Mouse (Mus musculus) cerebellum, postnatal 36 days (tissue): Measurements from ENCODE around the gene H2al2a.
"Not testable (repeated sequence)": the region's sequence is repeated elsewhere in the genome, so short reads cannot be mapped to it uniquely, and the experiment has no call there.

Source experiments
- DNase-seq, 2 experiments: peaks; one replicate each; pipeline ENCODE4 v3.0.0; 2021 to 2022; ENCODE audit warnings: mixed read lengths in 2 of 2

Gene H2al2a

GRCm38 (mm10) chr2:17973868-17974440 is 22.8 kb downstream of the H2al2a start:
- DNase-seq, result no peak

- no peak for DNase-seq
Measured at GRCm38 (mm10) chr2:17973246-17973645, 23.5 kb downstream of the H2al2a start.

- no peak for DNase-seq
Measured at GRCm38 (mm10) chr2:17972843-17973242, 23.9 kb downstream of the H2al2a start.

- DNase-seq, result no peak
Measured at GRCm38 (mm10) chr2:17971407-17971806, 25.4 kb downstream of the H2al2a start.

GRCm38 (mm10) chr2:17970662-17971061 is 26.1 kb downstream of the H2al2a start:
- DNase-seq, result no peak

- no peak for DNase-seq
Measured at GRCm38 (mm10) chr2:17970187-17970586, 26.6 kb downstream of the H2al2a start.

GRCm38 (mm10) chr2:17968571-17968970 is 28.2 kb downstream of the H2al2a start:
- no peak for DNase-seq

- DNase-seq, result not testable (repeated sequence)
Measured at GRCm38 (mm10) chr2:17968037-17968436, 28.7 kb downstream of the H2al2a start.

- no peak for DNase-seq
Measured at GRCm38 (mm10) chr2:17959501-17959900, 37.3 kb downstream of the H2al2a start.

- no peak for DNase-seq
Measured at GRCm38 (mm10) chr2:17946875-17947274, 49.9 kb downstream of the H2al2a start.
